Mouse (Mus musculus): Measurements from ENCODE around the gene Sst. TPM values are rescaled to one million over a fixed set of nuclear protein-coding genes. Genes with fewer than 3 reads are reported as not detected.
"Not testable (repeated sequence)": the region's sequence is repeated elsewhere in the genome, so short reads cannot be mapped to it uniquely, and the experiment has no call there.

The Sst gene
- polyA plus RNA-seq, 1 experiment: 669 TPM

DNA sequence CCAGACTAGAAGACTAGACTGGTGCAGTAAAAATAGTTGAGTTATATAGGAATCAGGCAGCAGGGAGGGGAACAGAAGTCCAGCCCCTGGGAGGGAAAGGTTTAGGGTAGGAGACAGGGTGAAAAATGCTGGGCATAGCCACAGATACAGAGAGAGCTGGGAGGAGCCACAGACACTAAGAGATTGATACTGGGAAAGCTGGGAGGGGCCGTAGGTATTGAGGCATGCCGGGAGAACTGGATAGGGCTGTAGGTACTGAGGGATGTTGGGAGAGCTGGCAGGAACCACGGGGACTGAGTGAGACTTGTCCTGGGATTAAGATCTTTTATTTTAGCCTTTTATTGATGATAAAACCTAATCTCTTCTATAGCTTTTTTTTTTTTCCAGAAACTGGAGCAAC is 22.6 kb upstream of the Sst start:
- Histone ChIP-seq H3K4me3 (ENCODE audit: insufficient read depth, low read length) (no peak overlapping the region), H3K4me1 (ENCODE audit: control insufficient read depth, insufficient read depth, low read length) (peaks cover 1% of the 10 kb centered on the region; the same call in 1 of the 2 replicates), H3K27ac (ENCODE audit: insufficient read depth, low read length) (no peak overlapping the region)
- TF ChIP-seq POLR2A (IDR thresholded peaks at IDR 0.05; ENCODE audit: extremely low read depth, insufficient read depth, low read length): no peak
- no peak for TF ChIP-seq CTCF (IDR thresholded peaks at IDR 0.05; ENCODE audit: extremely low read depth, insufficient read depth, low read length)

DNA sequence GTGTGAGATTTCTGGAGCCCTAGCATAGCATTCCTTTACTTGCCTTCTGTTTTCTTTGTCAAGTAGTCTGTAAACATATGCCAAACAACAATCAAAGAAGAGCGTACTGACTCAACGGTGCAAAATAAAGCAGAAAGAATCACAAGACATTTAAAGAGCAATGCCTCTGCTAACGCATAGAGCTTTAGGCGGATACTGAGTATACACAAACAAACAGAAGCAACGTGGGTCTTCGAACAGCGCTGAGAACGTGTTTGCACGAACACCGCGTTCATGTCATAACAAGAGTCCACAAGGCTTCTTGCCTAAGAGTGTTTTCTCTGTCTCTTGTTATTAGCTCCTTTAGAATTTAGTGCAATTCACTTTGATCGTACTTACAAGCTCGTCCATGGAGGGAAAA is 22.0 kb upstream of the Sst start:
- TF ChIP-seq CTCF (IDR thresholded peaks at IDR 0.05; ENCODE audit: extremely low read depth, insufficient read depth, low read length) (no peak), POLR2A (IDR thresholded peaks at IDR 0.05; ENCODE audit: extremely low read depth, insufficient read depth, low read length) (no peak)
- Histone ChIP-seq H3K4me1 (ENCODE audit: control insufficient read depth, insufficient read depth, low read length) (peaks cover 1% of the 10 kb centered on the region; the same call in 1 of the 2 replicates), H3K4me3 (ENCODE audit: insufficient read depth, low read length) (no peak overlapping the region), H3K27ac (ENCODE audit: insufficient read depth, low read length) (no peak overlapping the region)

DNA sequence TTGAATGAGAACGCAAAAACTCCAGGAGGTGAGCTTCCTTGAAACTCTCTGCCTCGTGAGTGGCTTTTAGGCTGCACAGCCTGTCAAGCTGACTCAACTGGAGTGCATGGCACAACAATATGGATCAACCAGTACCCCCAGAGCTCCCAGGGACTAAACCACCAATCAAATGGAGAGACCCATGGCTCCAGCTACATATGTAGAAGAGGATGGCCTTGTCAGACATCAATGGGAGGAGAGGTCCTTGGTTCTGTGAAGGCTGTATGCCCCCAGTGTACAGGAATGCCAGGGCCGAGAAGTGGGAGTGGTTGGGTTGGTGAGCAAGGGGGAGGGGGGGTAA is 18.2 kb upstream of the Sst start:
- not testable (repeated sequence) for H3K27ac ChIP-seq (ENCODE audit: insufficient read depth, low read length)

GRCm38 (mm10) chr16:23908076-23909014 is 17.6 kb upstream of the Sst start:
- not testable (repeated sequence) for H3K4me1 ChIP-seq (ENCODE audit: control insufficient read depth, insufficient read depth, low read length); H3K27ac ChIP-seq (ENCODE audit: insufficient read depth, low read length); H3K4me3 ChIP-seq (ENCODE audit: insufficient read depth, low read length)

More for the DNA sequence above, 18.2 kb upstream of the Sst start:
- H3K4me3 ChIP-seq (ENCODE audit: insufficient read depth, low read length); H3K4me1 ChIP-seq (ENCODE audit: control insufficient read depth, insufficient read depth, low read length): not testable (repeated sequence)

DNA sequence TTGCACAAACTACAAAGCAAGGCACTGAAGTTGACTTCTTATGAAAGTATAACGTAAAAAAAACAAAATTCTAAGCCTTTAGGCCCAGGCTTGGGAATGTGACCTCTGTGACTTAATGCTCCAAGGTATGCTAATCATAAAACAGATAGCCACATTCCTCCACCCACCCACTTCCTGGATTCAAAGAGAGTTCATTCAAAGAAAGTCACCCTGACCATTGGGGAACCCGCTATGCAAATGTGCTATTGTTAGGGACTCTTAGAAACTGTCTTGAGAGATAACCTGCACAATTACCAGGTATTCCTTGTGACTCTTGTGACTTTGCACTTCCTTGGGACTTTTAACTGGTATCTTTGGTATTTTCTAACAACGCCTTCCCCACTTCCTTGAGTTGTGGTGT is 15.8 kb upstream of the Sst start:
- H3K4me1 ChIP-seq (ENCODE audit: control insufficient read depth, insufficient read depth, low read length); H3K4me3 ChIP-seq (ENCODE audit: insufficient read depth, low read length); H3K27ac ChIP-seq (ENCODE audit: insufficient read depth, low read length): not testable (repeated sequence)

DNA sequence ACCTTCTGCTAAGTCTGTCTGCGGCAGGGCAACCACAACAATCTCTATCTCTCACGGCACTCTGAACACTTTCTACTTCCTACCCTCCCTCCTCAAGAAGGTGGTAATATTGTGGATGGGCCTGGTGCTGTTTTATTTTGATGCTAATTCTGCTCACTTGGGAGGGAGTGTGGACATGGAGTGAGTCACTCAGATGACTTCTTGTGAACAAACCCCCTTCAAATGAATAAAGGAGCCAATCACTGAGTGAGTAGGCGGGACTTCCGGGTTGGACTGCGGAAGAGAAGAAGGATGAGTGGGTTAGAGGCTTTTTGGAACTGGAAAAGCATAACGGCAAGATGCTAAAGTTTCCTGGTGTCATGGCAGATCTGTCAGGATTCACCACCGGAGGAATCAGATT is 10.7 kb upstream of the Sst start:
- Histone ChIP-seq H3K4me3 (ENCODE audit: insufficient read depth, low read length) (no peak overlapping the region), H3K4me1 (ENCODE audit: control insufficient read depth, insufficient read depth, low read length) (no peaks in the 10 kb centered on the region; the same call in 1 of the 2 replicates), H3K27ac (ENCODE audit: insufficient read depth, low read length) (no peak overlapping the region)
- no peak for TF ChIP-seq CTCF (IDR thresholded peaks at IDR 0.05; ENCODE audit: extremely low read depth, insufficient read depth, low read length)
- TF ChIP-seq POLR2A (IDR thresholded peaks at IDR 0.05; ENCODE audit: extremely low read depth, insufficient read depth, low read length): no peak

DNA sequence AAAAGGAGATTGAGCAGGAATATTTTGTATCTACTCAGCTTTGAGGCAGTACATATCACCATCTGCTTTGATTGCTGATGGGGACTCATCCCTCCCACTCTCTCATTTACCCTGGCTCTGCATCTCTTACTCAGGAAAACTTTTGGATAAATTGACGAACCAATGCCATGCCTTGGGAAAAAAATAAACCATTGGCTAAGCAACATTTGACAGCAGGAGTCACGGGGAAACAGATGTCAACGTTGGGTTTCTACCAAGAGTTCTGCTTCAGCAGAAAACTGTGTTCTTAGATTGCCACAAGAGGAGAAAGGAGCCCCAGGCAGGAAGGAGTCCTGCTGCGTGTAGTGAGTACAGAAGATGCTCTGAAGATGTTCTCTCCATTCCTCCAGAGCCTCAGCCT is 9.3 kb upstream of the Sst start:
- TF ChIP-seq CTCF (IDR thresholded peaks at IDR 0.05; ENCODE audit: extremely low read depth, insufficient read depth, low read length) (no peak), POLR2A (IDR thresholded peaks at IDR 0.05; ENCODE audit: extremely low read depth, insufficient read depth, low read length) (no peak)
- Histone ChIP-seq H3K4me3 (ENCODE audit: insufficient read depth, low read length) (no peak overlapping the region), H3K27ac (ENCODE audit: insufficient read depth, low read length) (no peak overlapping the region), H3K4me1 (ENCODE audit: control insufficient read depth, insufficient read depth, low read length) (no peaks in the 10 kb centered on the region; the same call in 1 of the 2 replicates)

GRCm38 (mm10) chr16:23898840-23899239 is 8.1 kb upstream of the Sst start:
- Histone ChIP-seq H3K27ac (ENCODE audit: insufficient read depth, low read length) (no peak overlapping the region), H3K4me3 (ENCODE audit: insufficient read depth, low read length) (0 out of 2 replicates have a peak overlapping the region, but pooled peaks have one; percentile 11)

DNA sequence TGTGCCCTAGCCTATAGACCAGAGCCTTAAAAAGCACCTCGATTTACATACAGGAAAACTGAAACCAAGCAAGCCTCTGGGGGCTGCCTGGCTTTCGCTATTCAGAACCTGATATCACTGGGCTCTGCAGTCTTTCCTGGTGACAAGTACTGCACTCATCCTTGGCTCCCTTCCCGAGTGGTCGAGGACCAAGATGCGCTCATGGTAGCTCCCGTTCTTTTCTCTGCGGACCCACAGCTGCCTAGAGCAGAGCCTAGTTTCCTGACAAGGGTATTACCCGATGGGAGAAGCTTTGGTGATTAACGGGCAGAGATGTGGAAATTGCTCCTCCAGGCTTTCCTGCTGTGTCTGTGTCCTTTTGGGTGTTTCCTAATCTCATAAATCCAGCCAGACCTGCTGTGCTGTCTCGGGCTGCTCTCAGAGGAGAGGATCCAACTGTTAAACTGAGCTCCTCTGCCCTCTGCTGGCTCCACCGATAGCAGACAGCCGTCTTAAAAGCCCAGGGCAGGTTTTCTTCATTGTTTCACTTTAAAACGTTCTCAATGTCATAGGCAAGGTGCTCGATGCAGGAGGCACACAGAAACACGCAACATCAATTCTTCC is 7.3 kb upstream of the Sst start:
- H3K4me1 ChIP-seq (ENCODE audit: control insufficient read depth, insufficient read depth, low read length): no peaks in the 10 kb centered on the region; the same call in 1 of the 2 replicates
- TF ChIP-seq POLR2A (IDR thresholded peaks at IDR 0.05; ENCODE audit: extremely low read depth, insufficient read depth, low read length) (no peak), CTCF (IDR thresholded peaks at IDR 0.05; ENCODE audit: extremely low read depth, insufficient read depth, low read length) (peak; percentile 64)
- H3K4me3 ChIP-seq (ENCODE audit: insufficient read depth, low read length): peak overlapping the region; percentile 11; the same call in 1 of the 2 replicates
- no peak overlapping the region for H3K27ac ChIP-seq (ENCODE audit: insufficient read depth, low read length)

More at GRCm38 (mm10) chr16:23898840-23899239, 8.1 kb upstream of the Sst start:
- no peaks in the 10 kb centered on the region; the same call in 1 of the 2 replicates for H3K4me1 ChIP-seq (ENCODE audit: control insufficient read depth, insufficient read depth, low read length)
- peak; percentile 71 for TF ChIP-seq CTCF (IDR thresholded peaks at IDR 0.05; ENCODE audit: extremely low read depth, insufficient read depth, low read length)
- no peak for TF ChIP-seq POLR2A (IDR thresholded peaks at IDR 0.05; ENCODE audit: extremely low read depth, insufficient read depth, low read length)

DNA sequence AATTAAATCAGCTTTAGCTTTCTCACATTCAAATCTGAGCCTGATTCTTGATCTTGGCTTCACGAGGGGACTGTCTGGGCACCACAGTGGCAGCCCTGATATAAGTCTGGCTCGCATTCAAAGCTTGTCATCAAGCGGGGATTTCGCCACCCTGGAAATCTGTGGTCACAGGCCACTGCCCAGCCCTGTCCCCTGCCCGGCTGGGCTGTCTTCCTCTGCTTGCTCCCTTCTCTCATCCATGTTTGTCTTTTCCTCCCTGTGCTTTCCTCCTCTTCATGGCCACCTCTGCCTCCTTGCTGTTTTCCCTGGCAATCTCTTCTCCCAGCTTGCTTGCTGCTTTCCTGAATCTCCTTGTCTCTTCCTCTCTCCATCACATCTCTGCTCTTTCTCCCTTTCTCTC is 6.7 kb upstream of the Sst start:
- no peak for TF ChIP-seq CTCF (IDR thresholded peaks at IDR 0.05; ENCODE audit: extremely low read depth, insufficient read depth, low read length)
- no peak for TF ChIP-seq POLR2A (IDR thresholded peaks at IDR 0.05; ENCODE audit: extremely low read depth, insufficient read depth, low read length)
- Histone ChIP-seq H3K4me3 (ENCODE audit: insufficient read depth, low read length) (no peak overlapping the region), H3K4me1 (ENCODE audit: control insufficient read depth, insufficient read depth, low read length) (no peaks in the 10 kb centered on the region; the same call in 1 of the 2 replicates), H3K27ac (ENCODE audit: insufficient read depth, low read length) (no peak overlapping the region)

Measured in cortical plate, adult 2 months (tissue).